Mouse (Mus musculus): ENCODE data around the gene C2cd4a. TPM values are rescaled to one million over a fixed set of nuclear protein-coding genes. Genes with fewer than 3 reads are reported as not detected.

Gene C2cd4a
- total RNA-seq, 2 experiments from 2014 or later: 0.22 TPM; not detected in 1

GRCm38 (mm10) chr9:67799078-67799819, 32.9 kb downstream of the C2cd4a start:
- intact Hi-C loops (cut with DNase I): no loop called here
- no peak for DNase-seq (ENCODE audit: low spot score in 2 of 2)

GRCm38 (mm10) chr9:67795205-67795675, 36.9 kb downstream of the C2cd4a start:
- DNase-seq (ENCODE audit: low spot score in 2 of 2): peak; percentile 24 to 28
- intact Hi-C loops (cut with DNase I): no loop called here

GRCm38 (mm10) chr9:67794668-67795067, 37.5 kb downstream of the C2cd4a start:
- DNase-seq (ENCODE audit: low spot score in 2 of 2): no peak
- intact Hi-C loops (cut with DNase I): no loop called here

- intact Hi-C loops (cut with DNase I): no loop called here
- DNase-seq (ENCODE audit: low spot score in 2 of 2): no peak
Observed at GRCm38 (mm10) chr9:67794216-67794615, 37.9 kb downstream of the C2cd4a start.

- DNase-seq (ENCODE audit: low spot score in 2 of 2): no peak
- intact Hi-C loops (cut with DNase I): no loop called here
Observed at GRCm38 (mm10) chr9:67793501-67793900, 38.6 kb downstream of the C2cd4a start.

- intact Hi-C loops (cut with DNase I): no loop called here
- no peak for DNase-seq (ENCODE audit: low spot score in 2 of 2)
Observed at GRCm38 (mm10) chr9:67792405-67792804, 39.7 kb downstream of the C2cd4a start.

- DNase-seq (ENCODE audit: low spot score in 2 of 2): no peak
- intact Hi-C loops (cut with DNase I): no loop called here
Observed at GRCm38 (mm10) chr9:67787671-67788070, 44.5 kb downstream of the C2cd4a start.

- intact Hi-C loops (cut with DNase I): no loop called here
- DNase-seq (ENCODE audit: low spot score in 2 of 2): no peak
Observed at GRCm38 (mm10) chr9:67786311-67786710, 45.8 kb downstream of the C2cd4a start.

GRCm38 (mm10) chr9:67783925-67784324, 48.2 kb downstream of the C2cd4a start:
- intact Hi-C loops (cut with DNase I): no loop called here
- DNase-seq (ENCODE audit: low spot score in 2 of 2): no peak

- DNase-seq (ENCODE audit: low spot score in 2 of 2): no peak
- intact Hi-C loops (cut with DNase I): no loop called here
Observed at GRCm38 (mm10) chr9:67783464-67783863, 48.7 kb downstream of the C2cd4a start.

GRCm38 (mm10) chr9:67782786-67783185, 49.3 kb downstream of the C2cd4a start:
- intact Hi-C loops (cut with DNase I): no loop called here
- no peak for DNase-seq (ENCODE audit: low spot score in 2 of 2)

Other genes starting within 250 kb of the C2cd4a start
- 1 to 10 TPM; 2.3 to 4.0 TPM for gene C2cd4b, start 72.9 kb downstream of the C2cd4a start, total RNA-seq (2021)
- gene Vps13c, start 8.1 kb upstream of the C2cd4a start, total RNA-seq (2021): 10 to 100 TPM; 68.0 to 80.5 TPM

All from left cerebral cortex, postnatal 36 days (tissue).